ENCODE assay signal across 12 mouse cellular contexts in genomic region chr15:95640347-95640746, GRCm38 (mm10). TPM values are rescaled to one million over a fixed set of nuclear protein-coding genes. Genes with fewer than 3 reads are reported as not detected.
DNase-seq lines count a peak whose midpoint lies in the region; ATAC-seq lines count a peak whose summit lies in the region.
"Had no signal": no experiment of that assay in that cellular context is flagged by ENCODE, and none has a peak within 500 bp of the region (broad histone marks: within the 10 kb centered on the region; RNA-seq: fewer than 3 reads in every experiment).

No protein-coding gene starts in this region.

- H3K4me1 ChIP-seq in heart, embryonic 13.5 days = no peaks in the 10 kb centered on the region
- H3K4me1 ChIP-seq in heart, embryonic 10.5 days = no peaks in the 10 kb centered on the region
- H3K4me1 ChIP-seq in forebrain, embryonic 14.5 days (ENCODE audit: control insufficient read depth, insufficient read depth, low read length) = peaks cover 14% of the 10 kb centered on the region
- H3K4me1 ChIP-seq in limb, embryonic 15.5 days = peaks cover 26% of the 10 kb centered on the region

- no peak for ATAC-seq in heart, embryonic 13.5 days (ENCODE audit: extremely low read depth, insufficient number of reproducible peaks, low FRiP score, low TSS enrichment)
- peak; percentile 86 for ATAC-seq in forebrain, embryonic 14.5 days
- ATAC-seq in limb, embryonic 15.5 days (ENCODE audit: insufficient number of reproducible peaks, low FRiP score, low TSS enrichment, low read depth) = 0 out of 2 replicates have a peak, but pooled peaks have one; percentile 30
- ATAC-seq in erythroblast, adult 5-6 weeks (replicated peaks; ENCODE audit: low FRiP score, poor library complexity, severe bottlenecking) = no peak

- H3K27me3 ChIP-seq in heart, embryonic 13.5 days (replicated peaks) = peaks cover 24% of the 10 kb centered on the region
- peaks cover 18% of the 10 kb centered on the region; the same call in 1 of the 2 replicates for H3K27me3 ChIP-seq in heart, embryonic 10.5 days (ENCODE audit: insufficient read depth, poor library complexity, severe bottlenecking)
- H3K27me3 ChIP-seq in forebrain, embryonic 14.5 days (replicated peaks; ENCODE audit: control insufficient read depth, insufficient read depth, low read length) = peaks cover 25% of the 10 kb centered on the region; the same call in 1 of the 2 replicates
- no peaks in the 10 kb centered on the region; the same call in 1 of the 2 replicates for H3K27me3 ChIP-seq in limb, embryonic 15.5 days

- no peak for DNase-seq in heart, embryonic 10.5 days (ENCODE audit: low spot score)
- peak; percentile 19 for DNase-seq in Muller cell, postnatal 12 days (ENCODE audit: inconsistent ontology term)
- DNase-seq in forebrain, embryonic 14.5 days (ENCODE audit: low spot score) = peak; percentile 87
- DNase-seq in urinary bladder, adult 18-20 months (ENCODE audit: low spot score in 2 of 2) = no peak
- DNase-seq in heart, adult 18-20 months = no peak
- DNase-seq: cerebellum, adult 9-10 months; kidney, postnatal 10 days had no signal

- no peak overlapping the region for H3K4me3 ChIP-seq in heart, embryonic 13.5 days
- H3K4me3 ChIP-seq in heart, embryonic 10.5 days = no peak overlapping the region
- H3K4me3 ChIP-seq in forebrain, embryonic 14.5 days (ENCODE audit: low read depth, low read length) = no peak overlapping the region
- no peak overlapping the region for H3K4me3 ChIP-seq in limb, embryonic 15.5 days

- H3K9ac ChIP-seq in heart, embryonic 13.5 days = no peak overlapping the region
- H3K9ac ChIP-seq in forebrain, embryonic 14.5 days (ENCODE audit: low read length) = no peak overlapping the region
- H3K9ac ChIP-seq in limb, embryonic 15.5 days = no peak overlapping the region

- no peaks in the 10 kb centered on the region for H3K36me3 ChIP-seq in heart, embryonic 13.5 days
- no peaks in the 10 kb centered on the region for H3K36me3 ChIP-seq in heart, embryonic 10.5 days
- no peaks in the 10 kb centered on the region for H3K36me3 ChIP-seq in forebrain, embryonic 14.5 days (ENCODE audit: control insufficient read depth, insufficient read depth, low read length)
- no peaks in the 10 kb centered on the region for H3K36me3 ChIP-seq in limb, embryonic 15.5 days

- 0 out of 2 replicates have a peak overlapping the region, but pooled peaks have one; percentile 9 for H3K4me2 ChIP-seq in heart, embryonic 13.5 days
- H3K4me2 ChIP-seq in forebrain, embryonic 14.5 days (ENCODE audit: low read length) = peak overlapping the region; percentile 31
- H3K4me2 ChIP-seq in limb, embryonic 15.5 days = peak overlapping the region; percentile 24; the same call in 1 of the 2 replicates

- WGBS in heart, embryonic 13.5 days = 16% methylated on average over 11 of the region's 11 CpGs
- 16% methylated on average over 11 of the region's 11 CpGs for WGBS in heart, embryonic 10.5 days
- WGBS in forebrain, embryonic 14.5 days = under 1% methylated on average over 11 of the region's 11 CpGs
- WGBS in limb, embryonic 15.5 days = 16% methylated on average over 11 of the region's 11 CpGs

- no peak overlapping the region for H3K27ac ChIP-seq in heart, embryonic 13.5 days (replicated peaks)
- no peak overlapping the region for H3K27ac ChIP-seq in heart, embryonic 10.5 days
- no peak overlapping the region; the same call in 1 of the 2 replicates for H3K27ac ChIP-seq in forebrain, embryonic 14.5 days (ENCODE audit: low read depth, low read length)
- H3K27ac ChIP-seq in limb, embryonic 15.5 days = 0 out of 2 replicates have a peak overlapping the region, but pooled peaks have one; percentile 2

- no peaks in the 10 kb centered on the region for H3K9me3 ChIP-seq in heart, embryonic 13.5 days
- H3K9me3 ChIP-seq in heart, embryonic 10.5 days = no peaks in the 10 kb centered on the region
- H3K9me3 ChIP-seq in forebrain, embryonic 14.5 days (replicated peaks; ENCODE audit: control insufficient read depth, low read length) = no peaks in the 10 kb centered on the region
- H3K9me3 ChIP-seq in limb, embryonic 15.5 days = no peaks in the 10 kb centered on the region

RNA-seq across cellular contexts. Expression of gene Dbx2, which starts 15.4 kb away (rescaled TPM):
- polyA plus RNA-seq in heart, embryonic 13.5 days (2015; fragmentation: Nextera tagmentation; extraction: Ambion mirVana) = not detected in 2 replicates
- polyA plus RNA-seq in heart, embryonic 10.5 days (2016; fragmentation: Nextera tagmentation; extraction: Ambion mirVana) = not detected in 2 replicates
- polyA plus RNA-seq in forebrain, embryonic 14.5 days (2014; fragmentation: Nextera tagmentation; extraction: Ambion mirVana) = 0.67 and 0.93 TPM in 2 replicates
- polyA plus RNA-seq in limb, embryonic 15.5 days (2015; fragmentation: Nextera tagmentation; extraction: Ambion mirVana) = 10.8 and 12.7 TPM in 2 replicates
- not detected in 2 replicates for total RNA-seq in erythroblast, adult 5-6 weeks (2015; ENCODE audit: low replicate concordance)
- not detected in 2 replicates for total RNA-seq in erythroblast, adult 5-6 weeks (2017; ENCODE audit: low replicate concordance)
- not detected for total RNA-seq in heart, adult 18-20 months (2021)
- total RNA-seq: gastrocnemius, adult 8-10 months had no signal
- polyA plus RNA-seq: liver, embryonic 16.5 days had no signal

Comparison
In these comparisons a context has a peak if more than half of its experiments do, and no peak if none do; other contexts are left out.
1. ATAC-seq: peak in forebrain, embryonic 14.5 days (single experiment) and limb, embryonic 15.5 days (single experiment); none in heart, embryonic 13.5 days (single experiment) and erythroblast, adult 5-6 weeks (single experiment).
2. DNase-seq: peak in Muller cell, postnatal 12 days (single experiment) and forebrain, embryonic 14.5 days (single experiment); none in heart, embryonic 10.5 days (single experiment), urinary bladder, adult 18-20 months (0 of 2) and heart, adult 18-20 months (0 of 2).
3. Peak in every context shown above with its lines, with median percentiles within 50 percentile points of each other: H3K4me2 ChIP-seq.